In the genomic region with DNA sequence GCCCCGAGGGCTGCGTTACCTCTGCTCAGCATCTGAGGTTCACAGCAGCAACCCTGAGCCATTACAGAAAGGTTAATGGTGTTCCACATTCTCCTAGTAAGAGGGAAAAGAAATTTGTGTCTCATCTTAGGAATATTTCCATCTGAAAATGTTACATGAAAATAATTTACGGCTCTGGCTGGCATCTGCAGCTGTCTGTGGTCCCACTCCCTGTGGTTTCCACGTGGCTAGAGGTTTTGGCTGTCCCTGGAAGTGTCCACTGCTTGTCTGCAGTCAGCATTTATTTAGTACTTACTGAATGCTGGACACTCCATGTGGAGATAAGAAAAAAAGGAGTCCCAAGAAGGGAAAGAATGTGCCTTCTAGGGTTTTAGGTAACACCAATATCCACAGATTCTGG, we compare ENCODE assay signal across 34 mouse cellular contexts. TPM values are rescaled to one million over a fixed set of nuclear protein-coding genes. Genes with fewer than 3 reads are reported as not detected.
"Had no signal": no experiment of that assay in that cellular context is flagged by ENCODE, and none has a peak within 500 bp of the region (broad histone marks: within the 10 kb centered on the region; RNA-seq: fewer than 3 reads in every experiment).

No protein-coding gene starts in this region.

- H3K4me3 ChIP-seq: heart, embryonic 10.5 days; heart, embryonic 12.5 days; heart, embryonic 13.5 days; heart, embryonic 15.5 days; hindbrain, embryonic 10.5 days; hindbrain, embryonic 12.5 days; hindbrain, embryonic 13.5 days; hindbrain, embryonic 15.5 days; intestine, embryonic 15.5 days; kidney, embryonic 15.5 days; layer of hippocampus, adult 2 months had no signal

- H3K9me3 ChIP-seq: heart, embryonic 10.5 days; heart, embryonic 12.5 days; heart, embryonic 15.5 days; hindbrain, embryonic 12.5 days; hindbrain, embryonic 13.5 days; hindbrain, embryonic 15.5 days; intestine, embryonic 15.5 days; kidney, embryonic 15.5 days had no signal

- ATAC-seq: hindbrain, embryonic 16.5 days; inflammation-experienced regulatory T-cells, adult 6 months; intestine, embryonic 15.5 days; intestine, embryonic 16.5 days; intestine, postnatal 0 days had no signal

- H3K9ac ChIP-seq: heart, embryonic 12.5 days; heart, embryonic 13.5 days; heart, embryonic 15.5 days; hindbrain, embryonic 12.5 days; hindbrain, embryonic 13.5 days; hindbrain, embryonic 14.5 days; hindbrain, embryonic 15.5 days; intestine, embryonic 15.5 days; kidney, embryonic 15.5 days had no signal

- DNase-seq: heart, postnatal 10 days; heart, postnatal 14 days; heart, postnatal 36 days; kidney, adult 11 months; kidney, adult 18-20 months; kidney, adult 2 months; kidney, adult 8-10 months; kidney, adult 9 months; kidney, postnatal 10 days; kidney, postnatal 25 days; kidney, postnatal 36 days; kidney, postnatal 4 days; layer of hippocampus, adult 9-11 months; layer of hippocampus, postnatal 36 days had no signal

- H3K4me1 ChIP-seq: heart, embryonic 10.5 days; heart, embryonic 12.5 days; heart, embryonic 13.5 days; heart, embryonic 15.5 days; hindbrain, embryonic 10.5 days; hindbrain, embryonic 12.5 days; hindbrain, embryonic 15.5 days; intestine, embryonic 15.5 days; kidney, embryonic 15.5 days had no signal

- H3K4me2 ChIP-seq: heart, embryonic 11.5 days; heart, embryonic 12.5 days; heart, embryonic 13.5 days; heart, embryonic 15.5 days; hindbrain, embryonic 12.5 days; hindbrain, embryonic 13.5 days; hindbrain, embryonic 14.5 days; hindbrain, embryonic 15.5 days; intestine, embryonic 15.5 days; kidney, embryonic 15.5 days had no signal

- H3K27ac ChIP-seq: heart, embryonic 10.5 days; heart, embryonic 13.5 days; heart, embryonic 15.5 days; hindbrain, embryonic 10.5 days; hindbrain, embryonic 12.5 days; hindbrain, embryonic 13.5 days; hindbrain, embryonic 14.5 days; hindbrain, embryonic 15.5 days; hindbrain, postnatal 0 days; intestine, embryonic 15.5 days; kidney, embryonic 15.5 days; kidney, postnatal 0 days; layer of hippocampus, adult 2 months had no signal

- H3K36me3 ChIP-seq: heart, embryonic 10.5 days; heart, embryonic 12.5 days; heart, embryonic 13.5 days; heart, embryonic 15.5 days; hindbrain, embryonic 10.5 days; hindbrain, embryonic 12.5 days; hindbrain, embryonic 13.5 days; hindbrain, embryonic 15.5 days; intestine, embryonic 15.5 days; kidney, embryonic 15.5 days had no signal

- H3K27me3 ChIP-seq: heart, embryonic 13.5 days; heart, embryonic 15.5 days; hindbrain, embryonic 12.5 days; hindbrain, embryonic 13.5 days; hindbrain, embryonic 15.5 days; intestine, embryonic 15.5 days; kidney, embryonic 15.5 days had no signal

RNA-seq across cellular contexts. Expression of a gene that starts 15.3 kb away (rescaled TPM):
- total RNA-seq: hematopoietic stem cell, adult 5-6 weeks had no signal
